Mouse (Mus musculus) liver, embryonic 13.5 days (tissue): ENCODE results near the gene Stk32b. TPM values are rescaled to one million over a fixed set of nuclear protein-coding genes. Genes with fewer than 3 reads are reported as not detected.

Experiments used
- ATAC-seq: fragments of 200-750 bp; cut with Nextera tagmentation; 2 replicates; pipeline ENCODE4 v1.8.0; 2017; ENCODE audit warnings: low read depth, mild to moderate bottlenecking, moderate number of reproducible peaks, moderate library complexity
- DNase-seq: peaks from one replicate; pipeline ENCODE4 v3.0.0; 2022
- H3K27ac ChIP-seq: fragments of 300-500 bp; sonication (generic); 2 replicates; pipeline ENCODE4 v1.5.1; 2015; ENCODE audit warnings: moderate library complexity, mild to moderate bottlenecking, inconsistent platforms
- H3K27me3 ChIP-seq: fragments of 300-500 bp; sonication (generic); 2 replicates; pipeline ENCODE4 v1.6.1; 2015; ENCODE audit warnings: mild to moderate bottlenecking, inconsistent platforms
- H3K36me3 ChIP-seq: fragments of 300-500 bp; sonication (generic); 2 replicates; pipeline ENCODE4 v1.6.1; 2015; ENCODE audit warnings: mild to moderate bottlenecking, inconsistent platforms
- H3K4me1 ChIP-seq: fragments of 300-500 bp; sonication (generic); replicated peaks from 2 replicates; pipeline ENCODE4 v1.6.1; 2015; ENCODE audit warnings: inconsistent platforms
- H3K4me2 ChIP-seq: fragments of 300-500 bp; sonication (generic); 2 replicates; pipeline ENCODE4 v1.6.1; 2015; ENCODE audit warnings: inconsistent platforms, mild to moderate bottlenecking, moderate library complexity
- H3K4me3 ChIP-seq: fragments of 300-500 bp; sonication (generic); replicated peaks from 2 replicates; pipeline ENCODE4 v1.5.1; 2015; ENCODE audit warnings: mild to moderate bottlenecking, inconsistent platforms
- H3K9ac ChIP-seq: fragments of 300-500 bp; sonication (generic); 2 replicates; pipeline ENCODE4 v1.6.1; 2015; ENCODE audit warnings: mild to moderate bottlenecking, inconsistent platforms
- H3K9me3 ChIP-seq: fragments of 300-500 bp; sonication (generic); replicated peaks from 2 replicates; pipeline ENCODE4 v1.6.1; 2016; ENCODE audit warnings: inconsistent platforms
- WGBS: fragments of 180-500 bp; shearing (Covaris S2); methylation state at CpG from one replicate; pipeline ENCODE4 v1.1.7; 2015; ENCODE audit not compliant: insufficient replicate concordance; 5-methylcytosine and 5-hydroxymethylcytosine counted together
- polyA plus RNA-seq: library from polyadenylated mRNA; unstranded; fragments of >200 nt; fragmentation: Nextera tagmentation; extraction: Ambion mirVana; gene quantifications from 2 replicates; pipeline ENCODE4 v1.2.1, GENCODE M21; 2015

Stk32b gene
- polyA plus RNA-seq, 1 experiment from 2014 or later = 0.38 TPM

DNA sequence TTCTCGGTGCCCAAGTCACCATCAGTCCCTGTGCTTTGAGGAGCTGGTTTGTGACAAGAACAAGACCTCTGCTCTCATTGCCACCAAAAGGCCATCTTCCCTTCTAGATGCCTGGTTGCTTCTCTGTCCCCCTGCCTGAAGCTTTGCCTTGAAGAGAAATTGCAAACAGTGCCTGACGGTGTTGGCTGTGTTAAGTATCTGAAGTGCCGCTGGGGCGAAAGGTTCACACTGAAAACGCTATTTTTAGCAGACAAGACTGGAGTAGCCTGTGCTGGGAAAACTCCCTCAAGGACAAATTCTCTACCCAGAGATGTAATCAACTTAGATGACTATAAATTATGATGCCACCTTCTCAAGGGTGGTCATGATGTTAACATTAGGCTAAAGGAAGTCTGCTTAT is 129.1 kb downstream of the Stk32b start:
- Histone ChIP-seq H3K4me1 (no peaks in the 10 kb centered on the region), H3K4me3 (no peak overlapping the region), H3K27me3 (no peaks in the 10 kb centered on the region), H3K9ac (no peak overlapping the region), H3K27ac (no peak overlapping the region), H3K4me2 (no peak overlapping the region), H3K9me3 (no peaks in the 10 kb centered on the region), H3K36me3 (no peaks in the 10 kb centered on the region)
- ATAC-seq (no peak), DNase-seq (no peak)
- WGBS = 53% methylated on average over 5 of the region's 5 CpGs

DNA sequence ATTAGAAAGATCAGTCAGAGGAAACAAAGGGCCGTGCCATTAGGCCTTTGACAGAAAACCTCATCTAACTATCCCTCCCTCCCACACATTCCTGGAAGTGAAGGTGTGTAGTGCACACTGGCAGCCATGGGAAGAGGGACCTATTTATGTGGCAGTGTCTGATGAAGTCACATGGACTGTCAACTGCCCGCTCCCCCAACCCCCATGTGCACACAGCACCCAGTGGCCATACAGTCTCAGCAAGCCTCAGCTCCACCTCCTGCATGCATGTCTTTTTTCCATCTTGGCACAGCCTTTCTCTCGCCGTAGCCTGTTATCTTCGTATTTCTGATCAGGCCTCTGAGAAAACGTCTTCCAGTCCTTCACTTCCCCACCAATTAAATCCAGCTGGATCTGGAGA is 130.9 kb downstream of the Stk32b start:
- Histone ChIP-seq H3K4me1 (no peaks in the 10 kb centered on the region), H3K9ac (no peak overlapping the region), H3K9me3 (no peaks in the 10 kb centered on the region), H3K4me2 (no peak overlapping the region), H3K27me3 (no peaks in the 10 kb centered on the region), H3K4me3 (no peak overlapping the region), H3K27ac (no peak overlapping the region), H3K36me3 (no peaks in the 10 kb centered on the region)
- no peak for DNase-seq
- WGBS = 70% methylated on average over 6 of the region's 6 CpGs
- no peak for ATAC-seq

DNA sequence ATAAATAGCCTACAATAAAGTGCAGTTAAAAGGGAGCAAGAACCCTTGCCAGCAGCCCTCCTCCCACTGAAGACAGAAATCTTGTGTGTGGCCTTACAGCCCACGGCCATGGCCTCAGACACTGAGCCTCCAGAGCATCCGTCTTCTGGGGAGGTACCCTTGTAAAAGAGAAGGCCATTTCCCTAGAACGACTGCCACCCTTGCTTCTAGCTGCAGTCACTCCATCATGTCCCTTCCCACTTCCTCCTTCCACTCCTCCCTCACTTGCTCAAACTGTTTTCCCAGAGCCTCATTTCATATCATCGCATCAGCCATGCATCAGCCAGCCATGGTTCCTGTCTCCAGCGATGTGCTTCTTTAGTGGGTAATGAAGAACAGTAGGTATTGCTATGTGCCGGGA is 141.5 kb downstream of the Stk32b start:
- Histone ChIP-seq H3K9me3 (no peaks in the 10 kb centered on the region), H3K27ac (no peak overlapping the region), H3K36me3 (no peaks in the 10 kb centered on the region), H3K4me2 (no peak overlapping the region), H3K4me1 (no peaks in the 10 kb centered on the region), H3K4me3 (no peak overlapping the region), H3K9ac (no peak overlapping the region), H3K27me3 (no peaks in the 10 kb centered on the region)
- ATAC-seq (no peak), DNase-seq (no peak)
- WGBS = 60% methylated on average over 6 of the region's 6 CpGs

DNA sequence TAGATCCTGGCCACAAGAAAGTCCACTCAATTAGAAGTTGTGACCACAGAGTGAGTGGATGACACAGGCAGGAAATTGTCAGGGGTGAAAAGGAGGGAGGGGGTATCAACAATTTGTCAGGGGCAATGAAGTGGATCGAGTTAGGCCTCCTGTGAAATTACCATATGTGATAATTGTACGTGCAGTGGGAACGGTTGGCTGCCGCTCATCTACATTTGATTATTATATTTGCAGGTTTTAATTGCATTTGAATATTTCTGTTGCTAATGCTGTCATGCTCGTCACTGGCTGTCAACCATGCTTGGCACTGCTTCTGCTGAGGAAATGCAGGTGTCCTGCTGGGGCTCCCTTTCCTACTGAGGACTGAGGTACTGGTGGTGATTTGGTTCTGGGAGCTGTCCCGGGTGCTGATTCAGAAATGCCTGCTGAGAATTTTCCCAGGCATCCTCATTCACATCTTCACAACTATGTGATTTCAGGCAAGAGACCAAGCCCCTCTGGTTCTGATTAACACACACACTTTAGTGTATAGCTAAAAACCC is 159.6 kb downstream of the Stk32b start:
- WGBS = 50% methylated on average over 6 of the region's 6 CpGs
- Histone ChIP-seq H3K27ac (no peak overlapping the region), H3K4me1 (no peaks in the 10 kb centered on the region), H3K4me2 (no peak overlapping the region), H3K4me3 (no peak overlapping the region), H3K27me3 (no peaks in the 10 kb centered on the region), H3K9ac (no peak overlapping the region), H3K9me3 (no peaks in the 10 kb centered on the region), H3K36me3 (no peaks in the 10 kb centered on the region)
- DNase-seq (no peak), ATAC-seq (no peak)

DNA sequence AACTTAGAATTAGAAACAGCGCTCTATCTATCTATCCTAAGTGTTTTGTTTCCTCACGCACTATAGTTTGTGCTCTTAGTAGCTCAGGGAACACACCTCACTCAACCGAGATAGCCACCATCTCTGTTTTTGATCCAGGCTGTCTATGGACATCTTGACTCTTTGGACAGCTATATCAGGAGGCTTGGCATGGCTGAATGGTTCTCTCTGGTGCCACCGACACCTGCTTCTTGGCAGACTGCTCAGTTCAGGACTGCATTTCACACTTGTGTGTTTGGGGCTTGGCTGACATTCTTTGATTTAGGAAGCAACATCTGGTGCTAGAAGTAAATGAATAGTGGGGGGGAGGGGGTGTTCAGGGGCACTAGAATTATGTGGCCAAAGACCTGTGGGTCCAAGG is 162.7 kb downstream of the Stk32b start:
- H3K4me3 ChIP-seq = no peak overlapping the region
- ATAC-seq (no peak), DNase-seq (no peak)
- 67% methylated on average over 4 of the region's 4 CpGs for WGBS
- H3K9me3 ChIP-seq = no peaks in the 10 kb centered on the region
- H3K27me3 ChIP-seq = no peaks in the 10 kb centered on the region
- no peaks in the 10 kb centered on the region for H3K36me3 ChIP-seq
- no peak overlapping the region for H3K27ac ChIP-seq
- H3K4me2 ChIP-seq = no peak overlapping the region
- no peaks in the 10 kb centered on the region for H3K4me1 ChIP-seq
- H3K9ac ChIP-seq = no peak overlapping the region

DNA sequence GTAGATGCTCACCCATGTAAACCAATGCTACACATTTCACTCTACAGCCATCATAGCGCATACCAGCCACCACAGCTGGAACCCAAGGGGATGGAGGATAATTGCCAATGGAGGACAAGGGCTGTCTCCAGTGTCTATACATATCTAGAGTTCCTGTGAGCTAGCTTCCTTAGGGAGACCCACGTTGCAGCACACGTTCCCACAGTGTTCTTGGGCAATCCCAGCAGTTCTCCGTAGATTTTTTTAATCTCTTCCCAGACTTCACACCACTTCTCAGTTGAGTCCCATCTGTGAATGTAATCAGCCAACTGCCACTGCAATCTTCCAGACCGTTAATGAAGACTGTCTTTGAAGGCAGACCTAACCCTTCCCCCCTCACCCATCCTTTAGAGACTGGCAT is 165.3 kb downstream of the Stk32b start:
- Histone ChIP-seq H3K27me3 (no peaks in the 10 kb centered on the region), H3K9me3 (no peaks in the 10 kb centered on the region), H3K4me2 (no peak overlapping the region), H3K4me1 (no peaks in the 10 kb centered on the region), H3K27ac (no peak overlapping the region), H3K36me3 (no peaks in the 10 kb centered on the region), H3K4me3 (no peak overlapping the region), H3K9ac (no peak overlapping the region)
- 59% methylated on average over 5 of the region's 5 CpGs for WGBS
- ATAC-seq = no peak
- DNase-seq = no peak

DNA sequence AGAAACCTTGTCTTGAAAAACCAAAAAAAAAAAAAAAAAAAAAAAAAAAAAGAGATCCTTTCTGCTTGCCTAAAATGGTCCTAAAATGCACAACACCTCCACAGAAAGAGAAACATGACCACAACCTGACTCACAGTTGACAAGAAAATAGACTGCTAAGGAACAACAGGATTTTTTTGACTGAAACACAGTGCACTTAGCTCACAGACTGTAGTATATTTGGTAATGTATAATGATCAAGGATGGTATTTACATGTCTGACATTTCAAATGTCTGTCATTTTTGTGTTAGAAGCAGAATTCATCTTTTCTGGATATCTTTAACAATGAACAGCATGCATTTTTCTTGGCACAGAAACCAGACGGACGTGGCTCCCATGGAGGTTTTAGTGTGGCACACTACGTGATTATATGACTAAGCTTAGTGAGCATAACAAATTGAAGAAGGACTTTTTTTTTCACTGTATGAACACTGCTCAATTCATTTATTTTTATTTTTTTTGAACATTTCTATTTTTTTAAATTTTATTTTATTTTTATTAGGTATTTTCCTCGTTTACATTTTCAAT is 181.2 kb downstream of the Stk32b start:
- H3K4me3 ChIP-seq = no peak overlapping the region
- no peak overlapping the region for H3K4me2 ChIP-seq
- no peak for ATAC-seq
- no peaks in the 10 kb centered on the region for H3K36me3 ChIP-seq
- no peak overlapping the region for H3K9ac ChIP-seq
- DNase-seq = no peak
- H3K9me3 ChIP-seq = no peaks in the 10 kb centered on the region
- no peaks in the 10 kb centered on the region for H3K27me3 ChIP-seq
- no peaks in the 10 kb centered on the region for H3K4me1 ChIP-seq
- 57% methylated on average over 4 of the region's 4 CpGs for WGBS
- no peak overlapping the region for H3K27ac ChIP-seq

DNA sequence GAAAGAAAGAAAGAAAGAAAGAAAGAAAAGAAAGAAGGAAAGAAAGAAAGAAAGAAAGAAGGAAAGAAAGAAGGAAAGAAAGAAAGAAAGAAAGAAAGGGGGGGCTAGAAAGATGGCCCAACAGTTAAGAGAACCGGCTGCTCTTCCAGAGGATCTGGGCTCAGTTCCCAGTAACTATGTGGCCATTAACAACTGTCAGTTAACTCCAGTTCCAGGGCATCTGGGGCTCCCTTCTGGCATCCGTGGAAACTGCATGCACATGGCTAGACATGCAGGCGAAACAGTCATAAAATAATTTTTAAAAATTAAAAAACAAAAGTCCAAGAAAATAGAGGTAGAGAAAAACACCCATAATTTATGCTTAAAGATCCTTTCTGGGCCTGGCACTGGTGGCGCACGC is 181.7 kb downstream of the Stk32b start:
- Histone ChIP-seq H3K4me1 (no peaks in the 10 kb centered on the region), H3K9me3 (no peaks in the 10 kb centered on the region), H3K9ac (no peak overlapping the region), H3K27me3 (no peaks in the 10 kb centered on the region), H3K36me3 (no peaks in the 10 kb centered on the region), H3K4me2 (no peak overlapping the region), H3K4me3 (no peak overlapping the region), H3K27ac (no peak overlapping the region)
- ATAC-seq (no peak), DNase-seq (no peak)
- 59% methylated on average over 5 of the region's 5 CpGs for WGBS

DNA sequence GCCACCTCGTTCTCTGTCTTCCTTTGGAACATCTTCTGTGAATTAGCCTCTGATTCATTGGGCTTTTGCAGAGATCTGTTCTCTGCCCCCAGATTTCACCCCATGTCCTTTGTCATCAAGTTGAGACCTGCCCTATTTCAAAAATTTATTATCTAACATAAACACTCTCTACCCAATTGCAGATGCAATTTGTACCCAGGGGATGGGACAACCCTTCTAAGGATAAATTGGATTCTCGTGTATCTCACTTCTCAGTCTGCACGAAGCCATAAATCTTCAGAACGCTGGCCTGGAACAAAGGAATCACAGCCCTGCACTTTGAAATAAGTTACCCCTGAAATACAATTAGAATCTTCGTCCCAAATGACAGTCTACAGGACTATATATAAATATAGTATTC is 191.6 kb downstream of the Stk32b start:
- Histone ChIP-seq H3K4me3 (no peak overlapping the region), H3K9ac (no peak overlapping the region), H3K36me3 (no peaks in the 10 kb centered on the region), H3K27me3 (no peaks in the 10 kb centered on the region), H3K4me2 (no peak overlapping the region), H3K27ac (no peak overlapping the region), H3K4me1 (no peaks in the 10 kb centered on the region), H3K9me3 (no peaks in the 10 kb centered on the region)
- DNase-seq (no peak), ATAC-seq (no peak)
- WGBS = 62% methylated on average over 5 of the region's 5 CpGs

DNA sequence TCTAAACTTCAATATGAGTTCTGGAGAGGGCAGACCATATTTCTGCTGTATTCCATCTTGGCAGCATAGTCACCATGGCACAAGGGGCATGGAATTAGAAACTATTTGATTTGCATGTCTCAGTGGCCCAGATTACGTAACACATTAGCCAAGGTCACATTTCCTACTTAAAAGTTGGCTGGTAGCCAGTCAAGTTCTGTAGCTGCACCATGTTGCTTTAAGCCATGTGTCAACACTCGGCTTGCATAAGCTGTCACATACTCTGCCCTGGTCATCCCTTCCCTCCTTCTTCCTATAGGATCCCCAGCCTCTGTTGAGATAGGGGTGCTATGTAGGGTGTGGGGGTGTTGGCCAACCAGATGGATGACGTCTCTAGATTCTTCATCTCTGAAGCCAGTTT is 196.5 kb downstream of the Stk32b start:
- H3K27ac ChIP-seq = no peak overlapping the region
- ATAC-seq (no peak), DNase-seq (no peak)
- H3K27me3 ChIP-seq = no peaks in the 10 kb centered on the region
- no peaks in the 10 kb centered on the region for H3K4me1 ChIP-seq
- 49% methylated on average over 3 of the region's 3 CpGs for WGBS
- no peaks in the 10 kb centered on the region for H3K36me3 ChIP-seq
- H3K9me3 ChIP-seq = no peaks in the 10 kb centered on the region
- no peak overlapping the region for H3K4me3 ChIP-seq
- no peak overlapping the region for H3K4me2 ChIP-seq
- H3K9ac ChIP-seq = no peak overlapping the region

DNA sequence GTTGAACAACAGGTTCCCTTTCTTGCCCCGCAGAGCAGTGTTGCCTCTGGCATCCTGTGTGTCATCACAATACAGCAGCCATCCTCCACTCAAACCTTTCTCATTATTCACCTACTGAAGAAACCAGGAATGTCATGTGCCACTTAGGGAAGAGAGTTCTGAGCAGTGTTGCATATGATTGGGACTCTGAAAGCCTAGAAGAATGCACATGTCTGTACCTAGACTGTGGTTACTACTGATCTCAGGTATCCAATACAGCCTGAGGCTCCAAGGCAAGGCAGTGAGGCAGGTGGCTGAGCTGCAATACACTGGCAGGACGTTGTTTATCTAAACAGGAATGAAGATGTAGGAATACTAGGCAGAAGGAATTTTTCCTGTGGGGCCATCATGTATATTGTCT is 204.5 kb downstream of the Stk32b start:
- H3K27ac ChIP-seq = no peak overlapping the region
- no peaks in the 10 kb centered on the region for H3K36me3 ChIP-seq

DNA sequence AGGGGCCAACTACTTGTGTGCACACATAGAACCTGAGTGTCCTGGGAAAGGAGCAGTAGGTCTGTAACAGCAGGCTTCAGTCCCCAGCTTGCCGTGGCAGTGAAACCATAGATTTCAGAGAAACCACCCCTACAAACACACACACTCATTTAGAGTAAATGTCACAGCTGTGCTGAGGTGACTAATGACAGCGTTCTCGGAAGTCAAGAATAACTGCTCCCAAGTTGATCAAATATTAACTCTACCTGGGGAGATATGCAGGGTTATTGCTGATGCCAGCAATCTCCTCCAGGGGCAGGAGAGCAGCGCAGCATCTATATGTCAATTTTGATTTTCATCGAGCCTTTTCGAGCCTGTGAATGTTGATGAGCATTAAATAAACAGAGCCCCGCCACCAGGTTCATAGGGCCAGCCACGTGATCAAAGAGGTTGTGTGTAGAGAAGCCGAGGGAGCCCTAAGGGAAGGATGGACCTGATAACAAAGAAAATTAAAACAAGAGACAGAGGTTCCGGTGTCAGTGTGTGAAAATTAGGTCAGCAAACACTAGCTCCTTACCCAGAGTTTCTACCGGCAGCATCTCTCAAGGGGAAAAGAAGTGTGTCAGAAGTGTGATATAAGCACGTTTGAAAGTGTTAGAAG is 210.0 kb downstream of the Stk32b start:
- Histone ChIP-seq H3K4me3 (no peak overlapping the region), H3K9ac (no peak overlapping the region), H3K36me3 (no peaks in the 10 kb centered on the region), H3K4me2 (no peak overlapping the region), H3K27ac (no peak overlapping the region), H3K4me1 (no peaks in the 10 kb centered on the region), H3K27me3 (no peaks in the 10 kb centered on the region), H3K9me3 (no peaks in the 10 kb centered on the region)
- ATAC-seq (no peak), DNase-seq (no peak)
- 63% methylated on average over 12 of the region's 12 CpGs for WGBS

More for the DNA sequence above, 204.5 kb downstream of the Stk32b start:
- DNase-seq (no peak), ATAC-seq (no peak)
- H3K9ac ChIP-seq = no peak overlapping the region
- H3K27me3 ChIP-seq = no peaks in the 10 kb centered on the region
- H3K4me2 ChIP-seq = no peak overlapping the region
- H3K9me3 ChIP-seq = no peaks in the 10 kb centered on the region
- H3K4me3 ChIP-seq = no peak overlapping the region
- H3K4me1 ChIP-seq = no peaks in the 10 kb centered on the region
- WGBS = 24% methylated on average over 2 of the region's 2 CpGs
